Mouse (Mus musculus) heart, embryonic 13.5 days (tissue): Measurements from ENCODE around the gene Disp1. TPM values are rescaled to one million over a fixed set of nuclear protein-coding genes. Genes with fewer than 3 reads are reported as not detected.

Experiments
- ATAC-seq: fragments of 200-750 bp; cut with Nextera tagmentation; 2 replicates; pipeline ENCODE4 v1.8.0; 2017; ENCODE audit warnings: moderate TSS enrichment; ENCODE audit not compliant: insufficient number of reproducible peaks, low FRiP score, low TSS enrichment; ENCODE audit errors: extremely low read depth
- H3K27ac ChIP-seq: fragments of 300-500 bp; sonication (generic); replicated peaks from 2 replicates; pipeline ENCODE4 v1.5.1; 2015; ENCODE audit warnings: moderate library complexity, mild to moderate bottlenecking, inconsistent platforms
- H3K27me3 ChIP-seq: fragments of 300-500 bp; sonication (generic); replicated peaks from 2 replicates; pipeline ENCODE4 v1.6.1; 2015; ENCODE audit warnings: mild to moderate bottlenecking, inconsistent platforms
- H3K36me3 ChIP-seq: fragments of 300-500 bp; sonication (generic); 2 replicates; pipeline ENCODE4 v1.6.1; 2015; ENCODE audit warnings: mild to moderate bottlenecking, inconsistent platforms
- H3K4me1 ChIP-seq: fragments of 300-500 bp; sonication (generic); 2 replicates; pipeline ENCODE4 v1.6.1; 2015; ENCODE audit warnings: inconsistent platforms
- H3K4me2 ChIP-seq: fragments of 300-500 bp; sonication (generic); 2 replicates; pipeline ENCODE4 v1.6.1; 2015; ENCODE audit warnings: inconsistent platforms, mild to moderate bottlenecking, moderate library complexity
- H3K4me3 ChIP-seq: fragments of 300-500 bp; sonication (generic); 2 replicates; pipeline ENCODE4 v1.5.1; 2015; ENCODE audit warnings: moderate library complexity, mild to moderate bottlenecking, inconsistent platforms
- H3K9ac ChIP-seq: fragments of 300-500 bp; sonication (generic); 2 replicates; pipeline ENCODE4 v1.6.1; 2015; ENCODE audit warnings: inconsistent platforms, mild to moderate bottlenecking, moderate library complexity
- H3K9me3 ChIP-seq: fragments of 300-500 bp; sonication (generic); 2 replicates; pipeline ENCODE4 v1.6.1; 2016; ENCODE audit warnings: inconsistent platforms
- WGBS: fragments of 180-500 bp; shearing (Covaris S2); methylation state at CpG from one replicate; pipeline ENCODE4 v1.1.7; 2015; ENCODE audit warnings: mixed read lengths; 5-methylcytosine and 5-hydroxymethylcytosine counted together
- polyA plus RNA-seq: library from polyadenylated mRNA; unstranded; fragments of >200 nt; fragmentation: Nextera tagmentation; extraction: Ambion mirVana; gene quantifications from 2 replicates; pipeline ENCODE4 v1.2.1, GENCODE M21; 2015

Disp1 gene
- polyA plus RNA-seq, 1 experiment from 2014 or later, result 9.1 TPM

DNA sequence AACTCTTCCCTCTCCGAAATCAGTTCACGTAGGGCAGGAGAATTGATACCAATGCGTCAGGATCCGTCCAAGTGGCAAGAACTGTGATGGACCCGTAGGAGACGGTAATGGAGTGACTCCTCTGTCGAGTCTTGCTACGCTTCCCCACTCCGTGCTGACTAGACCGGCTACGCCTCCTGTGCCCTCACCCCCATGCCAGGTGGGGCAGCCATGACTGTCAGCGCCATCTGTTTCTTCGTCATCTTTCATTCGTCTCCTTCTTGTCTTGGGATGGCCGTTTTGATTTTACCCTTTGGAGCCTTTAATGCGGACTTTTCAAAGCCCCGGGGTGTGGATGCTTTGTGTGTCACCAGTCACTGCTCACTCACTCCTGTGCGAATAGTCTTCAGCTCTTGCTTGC is 26.6 kb downstream of the Disp1 start:
- no peak for ATAC-seq
- Histone ChIP-seq H3K4me3 (no peak overlapping the region), H3K27me3 (no peaks in the 10 kb centered on the region), H3K27ac (no peak overlapping the region), H3K9ac (no peak overlapping the region), H3K36me3 (no peaks in the 10 kb centered on the region), H3K4me1 (peaks cover 55% of the 10 kb centered on the region), H3K4me2 (0 out of 2 replicates have a peak overlapping the region, but pooled peaks have one; percentile 29), H3K9me3 (no peaks in the 10 kb centered on the region)
- WGBS, result 81% methylated on average over 18 of the region's 18 CpGs

- WGBS, result 45% methylated on average over 5 of the region's 5 CpGs
- Histone ChIP-seq H3K27me3 (no peaks in the 10 kb centered on the region), H3K4me2 (peak overlapping the region; percentile 29), H3K4me3 (no peak overlapping the region), H3K27ac (no peak overlapping the region), H3K36me3 (no peaks in the 10 kb centered on the region), H3K9ac (no peak overlapping the region), H3K4me1 (peaks cover 61% of the 10 kb centered on the region), H3K9me3 (no peaks in the 10 kb centered on the region)
- no peak for ATAC-seq
These were observed 27.2 kb downstream of the Disp1 start for GRCm38 (mm10) chr1:183194151-183194550.

DNA sequence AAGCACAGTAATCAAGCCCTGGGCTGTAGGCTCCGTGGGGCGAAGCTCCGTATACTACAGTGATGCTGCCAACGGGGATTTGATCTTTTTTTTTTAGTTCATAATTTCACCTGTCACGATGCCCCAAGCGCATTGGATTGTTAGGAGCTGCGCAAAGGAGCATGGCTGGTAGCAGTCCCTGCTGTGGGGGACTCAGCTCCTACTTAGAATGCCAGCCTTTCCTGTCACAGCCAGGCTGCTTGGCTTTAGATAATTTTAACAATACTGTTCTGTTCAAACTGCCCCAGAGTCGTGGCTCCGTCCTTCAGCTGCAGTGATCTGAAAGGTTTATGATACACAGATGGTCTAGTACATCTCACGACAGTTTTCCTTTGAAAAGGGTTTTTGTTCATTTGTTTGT is 29.9 kb downstream of the Disp1 start:
- no peak overlapping the region for H3K9ac ChIP-seq
- WGBS, result 64% methylated on average over 10 of the region's 10 CpGs
- ATAC-seq, result no peak
- H3K4me3 ChIP-seq, result no peak overlapping the region
- H3K4me1 ChIP-seq, result peaks cover 88% of the 10 kb centered on the region
- no peaks in the 10 kb centered on the region for H3K27me3 ChIP-seq
- H3K4me2 ChIP-seq, result no peak overlapping the region
- no peaks in the 10 kb centered on the region for H3K9me3 ChIP-seq
- no peak overlapping the region for H3K27ac ChIP-seq
- no peaks in the 10 kb centered on the region for H3K36me3 ChIP-seq

DNA sequence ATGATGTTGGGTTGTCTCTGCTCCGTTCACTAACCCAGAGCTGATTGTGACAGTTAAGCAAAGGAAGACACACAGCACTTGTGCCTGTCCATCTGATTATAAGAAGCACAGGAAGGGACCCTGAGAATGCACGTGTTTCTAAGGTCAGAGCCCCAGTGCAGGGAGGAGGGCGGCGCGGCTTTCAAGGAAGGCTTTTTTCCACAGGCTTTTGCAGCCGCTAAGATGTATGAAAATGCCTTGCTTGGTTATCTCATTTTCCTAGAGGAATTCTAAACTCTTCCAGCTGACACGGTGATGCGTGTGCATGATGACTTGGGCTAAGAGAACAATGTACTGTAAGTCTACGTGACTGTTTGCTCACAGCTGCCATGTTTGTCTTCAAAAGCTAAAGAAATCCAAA is 30.9 kb downstream of the Disp1 start:
- Histone ChIP-seq H3K4me3 (no peak overlapping the region), H3K27me3 (no peaks in the 10 kb centered on the region), H3K4me2 (no peak overlapping the region), H3K4me1 (peaks cover 92% of the 10 kb centered on the region), H3K9me3 (no peaks in the 10 kb centered on the region), H3K9ac (peak overlapping the region; percentile 33; the same call in 1 of the 2 replicates), H3K36me3 (no peaks in the 10 kb centered on the region), H3K27ac (no peak overlapping the region)
- no peak for ATAC-seq
- WGBS, result 38% methylated on average over 9 of the region's 9 CpGs

- H3K9ac ChIP-seq, result no peak overlapping the region
- H3K9me3 ChIP-seq, result no peaks in the 10 kb centered on the region
- WGBS, result 45% methylated on average over 10 of the region's 10 CpGs
- ATAC-seq, result no peak
- peak overlapping the region; percentile 58 for H3K27ac ChIP-seq
- peaks cover 93% of the 10 kb centered on the region for H3K4me1 ChIP-seq
- H3K4me3 ChIP-seq, result no peak overlapping the region
- H3K36me3 ChIP-seq, result no peaks in the 10 kb centered on the region
- no peaks in the 10 kb centered on the region for H3K27me3 ChIP-seq
- H3K4me2 ChIP-seq, result peak overlapping the region; percentile 16; the same call in 1 of the 2 replicates
These were observed 32.2 kb downstream of the Disp1 start for GRCm38 (mm10) chr1:183189014-183189662.

GRCm38 (mm10) chr1:183188115-183189013 is 33.0 kb downstream of the Disp1 start:
- H3K4me1 ChIP-seq, result peaks cover 92% of the 10 kb centered on the region
- peak overlapping the region; percentile 41 for H3K4me2 ChIP-seq
- no peak for ATAC-seq
- no peaks in the 10 kb centered on the region for H3K36me3 ChIP-seq
- no peaks in the 10 kb centered on the region for H3K27me3 ChIP-seq
- peak overlapping the region; percentile 58 for H3K27ac ChIP-seq
- WGBS, result 51% methylated on average over 20 of the region's 20 CpGs
- H3K4me3 ChIP-seq, result no peak overlapping the region
- no peaks in the 10 kb centered on the region for H3K9me3 ChIP-seq
- H3K9ac ChIP-seq, result no peak overlapping the region; the same call in 1 of the 2 replicates

DNA sequence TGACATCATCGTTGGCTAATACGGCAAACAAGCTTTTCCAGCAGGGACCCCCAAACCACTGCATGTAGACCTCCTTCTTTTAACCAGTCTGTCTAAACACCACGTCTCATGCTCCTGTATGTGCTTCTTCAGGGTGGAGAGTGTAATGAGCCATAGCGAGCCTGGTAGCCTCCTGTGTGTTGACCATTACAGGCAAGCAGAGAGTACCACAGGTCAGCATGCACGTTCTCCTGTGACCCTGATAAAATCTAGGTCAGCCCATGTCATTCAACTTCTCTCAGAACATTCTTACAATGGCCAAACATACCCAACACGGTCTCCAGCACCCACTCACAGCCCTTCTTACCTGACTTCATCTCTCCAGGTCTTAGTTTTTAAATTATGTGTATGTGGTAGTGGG is 35.8 kb downstream of the Disp1 start:
- Histone ChIP-seq H3K9me3 (no peaks in the 10 kb centered on the region), H3K36me3 (no peaks in the 10 kb centered on the region), H3K4me1 (peaks cover 84% of the 10 kb centered on the region), H3K4me3 (no peak overlapping the region), H3K9ac (no peak overlapping the region), H3K27me3 (no peaks in the 10 kb centered on the region), H3K27ac (no peak overlapping the region), H3K4me2 (no peak overlapping the region)
- 87% methylated on average over 6 of the region's 6 CpGs for WGBS
- no peak for ATAC-seq

- ATAC-seq, result no peak
- H3K4me1 ChIP-seq, result peaks cover 80% of the 10 kb centered on the region
- no peak overlapping the region for H3K4me3 ChIP-seq
- no peaks in the 10 kb centered on the region for H3K36me3 ChIP-seq
- 71% methylated on average over 5 of the region's 5 CpGs for WGBS
- no peaks in the 10 kb centered on the region for H3K27me3 ChIP-seq
- H3K9me3 ChIP-seq, result no peaks in the 10 kb centered on the region
- H3K9ac ChIP-seq, result no peak overlapping the region; the same call in 1 of the 2 replicates
- H3K4me2 ChIP-seq, result no peak overlapping the region
- H3K27ac ChIP-seq, result 0 out of 2 replicates have a peak overlapping the region, but pooled peaks have one; percentile 86
These were observed 36.6 kb downstream of the Disp1 start for GRCm38 (mm10) chr1:183184681-183185080.

DNA sequence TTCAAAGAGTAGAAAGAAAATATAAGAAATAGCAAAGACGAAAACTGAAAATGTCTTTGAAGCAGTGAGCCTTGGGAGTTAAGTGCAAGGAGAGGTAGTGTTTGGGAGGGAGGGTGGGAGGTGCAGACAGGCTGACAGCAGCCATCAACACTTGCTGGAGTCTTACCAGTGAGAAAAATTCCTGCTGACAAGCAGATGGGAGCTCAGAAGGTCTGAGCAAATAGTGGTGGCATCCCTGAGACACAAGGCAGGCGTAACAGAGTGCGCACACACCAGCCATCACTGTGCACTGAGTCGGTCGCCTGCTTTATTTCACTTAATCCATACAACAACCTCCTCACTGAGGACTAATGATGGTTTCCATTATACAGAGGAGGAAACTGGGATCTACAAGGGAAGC is 37.8 kb downstream of the Disp1 start:
- Histone ChIP-seq H3K4me3 (no peak overlapping the region), H3K4me1 (peaks cover 80% of the 10 kb centered on the region), H3K9me3 (no peaks in the 10 kb centered on the region), H3K27ac (peak overlapping the region; percentile 86), H3K4me2 (peak overlapping the region; percentile 20; the same call in 1 of the 2 replicates), H3K27me3 (no peaks in the 10 kb centered on the region), H3K36me3 (no peaks in the 10 kb centered on the region), H3K9ac (no peak overlapping the region)
- ATAC-seq, result no peak
- 27% methylated on average over 5 of the region's 5 CpGs for WGBS

DNA sequence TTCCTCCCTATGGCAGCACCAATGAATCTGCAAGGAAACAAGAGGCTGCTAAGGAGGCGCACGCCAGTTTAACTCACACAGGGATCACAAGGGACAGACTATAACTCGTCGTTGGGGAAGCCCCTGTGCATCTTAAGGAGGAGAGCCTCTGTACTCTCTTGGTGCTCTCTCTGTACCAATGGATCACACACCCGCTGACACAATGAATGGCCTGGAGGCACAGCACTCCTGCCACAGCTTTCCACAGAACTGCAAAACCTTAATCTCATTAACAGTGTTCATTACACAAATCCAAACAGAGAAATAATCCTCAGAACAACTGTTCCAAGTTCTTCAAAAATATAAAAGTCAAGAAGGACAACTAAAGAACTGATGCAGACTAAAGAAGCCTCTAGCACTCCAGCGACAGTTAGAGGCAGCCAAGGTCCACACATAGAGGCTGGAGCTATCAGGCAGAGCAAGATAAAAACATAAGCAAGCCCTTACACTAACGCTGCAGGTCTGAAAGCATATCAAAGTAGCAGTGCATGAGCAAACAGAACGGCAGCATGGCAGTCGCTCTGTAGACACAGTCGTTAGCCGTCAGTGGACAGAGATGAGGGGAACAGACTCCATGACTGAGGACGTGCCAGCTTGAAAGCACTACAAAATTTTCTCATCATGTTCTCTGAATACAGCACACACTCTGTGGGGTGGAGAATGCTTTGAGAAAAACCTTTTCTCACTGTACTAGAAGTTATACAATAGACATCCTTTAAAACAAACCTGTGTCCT is 38.5 kb downstream of the Disp1 start:
- Histone ChIP-seq H3K9ac (peak overlapping the region; percentile 52), H3K36me3 (no peaks in the 10 kb centered on the region), H3K4me2 (peak overlapping the region; percentile 40), H3K4me3 (no peak overlapping the region), H3K9me3 (no peaks in the 10 kb centered on the region), H3K27ac (peak overlapping the region; percentile 86), H3K27me3 (no peaks in the 10 kb centered on the region), H3K4me1 (peaks cover 77% of the 10 kb centered on the region)
- 31% methylated on average over 12 of the region's 12 CpGs for WGBS
- no peak for ATAC-seq

DNA sequence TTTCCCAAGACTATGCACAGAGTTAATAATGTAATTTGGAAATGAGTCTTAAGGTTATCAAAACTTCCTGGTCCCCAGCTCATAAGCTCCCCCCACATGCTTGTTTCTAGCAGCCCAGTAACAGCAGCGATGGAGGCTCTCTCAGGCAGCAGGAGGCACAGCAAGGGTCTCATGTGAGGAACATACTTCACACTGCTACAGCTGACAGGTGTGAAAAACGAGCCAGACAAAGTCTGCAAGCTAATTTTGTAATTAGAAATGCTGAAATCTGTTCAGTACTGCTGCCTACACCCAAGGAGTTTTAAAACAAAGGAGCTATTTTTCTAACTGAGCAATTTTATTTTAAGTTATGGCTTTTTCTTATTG is 40.3 kb downstream of the Disp1 start:
- Histone ChIP-seq H3K4me2 (no peak overlapping the region), H3K36me3 (no peaks in the 10 kb centered on the region; the same call in 1 of the 2 replicates), H3K4me1 (peaks cover 60% of the 10 kb centered on the region), H3K9me3 (no peaks in the 10 kb centered on the region), H3K4me3 (no peak overlapping the region), H3K9ac (no peak overlapping the region), H3K27ac (peak overlapping the region; percentile 16), H3K27me3 (no peaks in the 10 kb centered on the region)
- ATAC-seq, result no peak
- whole genome bisulfite sequencing, result 28% methylated on average over 2 of the region's 2 CpGs
